Mouse (Mus musculus) bone marrow, adult 2 months (tissue): ENCODE results near the gene Tfeb.

ENCODE experiments used
- CTCF ChIP-seq: fragments of 200-500 bp; IDR thresholded peaks from 2 replicates; pipeline ENCODE4 v1.5.1; 2011; ENCODE audit warnings: low read length, control low read depth; ENCODE audit not compliant: control insufficient read depth, insufficient read depth
- POLR2A ChIP-seq: fragments of 200-500 bp; IDR thresholded peaks from 2 replicates; pipeline ENCODE4 v1.6.1; 2011; ENCODE audit warnings: low read depth, mild to moderate bottlenecking, control low read depth, low read length, borderline replicate concordance; ENCODE audit not compliant: control insufficient read depth

- TF ChIP-seq CTCF (no peak), POLR2A (peak; percentile 16; the same call in 1 of the 2 replicates)
Observed at GRCm38 (mm10) chr17:47701793-47702192, 35.0 kb upstream of the Tfeb start.
